In the genomic region with DNA sequence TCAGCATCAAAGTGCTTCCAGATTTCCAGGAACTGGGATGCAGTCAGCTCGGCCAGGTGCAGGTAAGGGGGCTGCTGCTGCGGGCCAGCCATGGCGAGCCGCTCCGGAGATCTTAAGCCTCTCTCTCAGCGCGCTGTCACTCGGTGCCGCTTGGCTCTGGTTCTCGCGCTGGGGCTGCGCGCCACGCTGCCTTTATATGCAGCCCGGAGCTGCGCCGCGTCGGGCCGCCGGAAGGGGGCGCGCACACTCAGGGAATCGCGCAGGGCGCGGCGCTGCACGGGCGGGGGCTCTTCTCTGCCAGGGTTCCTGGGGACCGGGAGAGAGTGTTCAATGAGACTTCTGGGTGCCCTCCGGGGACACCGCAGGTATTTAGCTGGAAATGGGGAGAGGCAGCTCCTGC, we compare ENCODE assay signal across 9 mouse cellular contexts. TPM values are rescaled to one million over a fixed set of nuclear protein-coding genes. Genes with fewer than 3 reads are reported as not detected.
DNase-seq lines count a peak whose midpoint lies in the region; ATAC-seq lines count a peak whose summit lies in the region.
"Had no signal": no experiment of that assay in that cellular context is flagged by ENCODE, and none has a peak within 500 bp of the region (broad histone marks: within the 10 kb centered on the region; RNA-seq: fewer than 3 reads in every experiment).

TSS of gene Calb2 (minus strand) at position 165 of the 400 bp plus-strand sequence.

- no peaks in the 10 kb centered on the region for H3K9me3 ChIP-seq in neural tube, embryonic 12.5 days

- H3K4me3 ChIP-seq in neural tube, embryonic 12.5 days: no peak within 1 kb of the TSS
- H3K4me3 ChIP-seq: myocyte had no signal

- H3K4me2 ChIP-seq in neural tube, embryonic 12.5 days (replicated peaks): peak within 1 kb of the TSS; percentile 49

- peak; percentile 70; the same call in 1 of the 2 replicates for ATAC-seq in neural tube, embryonic 12.5 days (ENCODE audit: low FRiP score, low read depth)

- no peaks in the 10 kb centered on the region for H3K36me3 ChIP-seq in neural tube, embryonic 12.5 days

- WGBS in neural tube, embryonic 12.5 days: under 1% methylated on average over 33 of the region's 33 CpGs

- H3K27me3 ChIP-seq in neural tube, embryonic 12.5 days (replicated peaks): peaks cover 26% of the 10 kb centered on the region

- H3K4me1 ChIP-seq in neural tube, embryonic 12.5 days: 0 out of 2 replicates have a peak, but pooled peaks cover 6% of the 10 kb centered on the region

- DNase-seq in urinary bladder, postnatal 14 days (ENCODE audit: low spot score): peak; percentile 9
- DNase-seq in urinary bladder, postnatal 36 days (ENCODE audit: low spot score in 2 of 2): no peak
- peak; percentile 72 for DNase-seq in embryo, embryonic 9.5 days (ENCODE audit: extremely low spot score)
- peak; percentile 56 to 64 for DNase-seq in gastrocnemius, postnatal 4 days (ENCODE audit: low spot score in 2 of 2)
- DNase-seq in kidney, postnatal 10 days: peak; percentile 71
- peak; percentile 61 for DNase-seq in liver
- peak; percentile 22 for DNase-seq in thymus, postnatal 25 days

- no peak within 1 kb of the TSS for H3K27ac ChIP-seq in neural tube, embryonic 12.5 days

- peak within 1 kb of the TSS; percentile 35; the same call in 1 of the 2 replicates for H3K9ac ChIP-seq in neural tube, embryonic 12.5 days

RNA-seq across cellular contexts. Expression of gene Calb2, which starts in this region (rescaled TPM):
- under 1 TPM; 0.32 to 0.62 TPM for total RNA-seq in gastrocnemius, postnatal 4 days (2021)
- 5.3 and 7.7 TPM in 2 replicates for polyA plus RNA-seq in neural tube, embryonic 12.5 days (2016; fragmentation: Nextera tagmentation; extraction: Ambion mirVana)
- polyA plus RNA-seq: myocyte had no signal

Comparison
In these comparisons a context has a peak if more than half of its experiments do, and no peak if none do; other contexts are left out.
1. DNase-seq: peak in urinary bladder, postnatal 14 days (single experiment), embryo, embryonic 9.5 days (single experiment), kidney, postnatal 10 days (single experiment), liver (single experiment) and thymus, postnatal 25 days (single experiment); none in urinary bladder, postnatal 36 days (0 of 2).
2. Peak in DNase-seq in gastrocnemius, postnatal 4 days; RNA of the gene not detected or under 1 TPM.